Mouse (Mus musculus): ENCODE data around the gene Cer1.

Cer1 gene

GRCm38 (mm10) chr4:82874791-82875190, 10.2 kb downstream of the Cer1 start:
- no peak for DNase-seq (ENCODE audit: low spot score)

DNA sequence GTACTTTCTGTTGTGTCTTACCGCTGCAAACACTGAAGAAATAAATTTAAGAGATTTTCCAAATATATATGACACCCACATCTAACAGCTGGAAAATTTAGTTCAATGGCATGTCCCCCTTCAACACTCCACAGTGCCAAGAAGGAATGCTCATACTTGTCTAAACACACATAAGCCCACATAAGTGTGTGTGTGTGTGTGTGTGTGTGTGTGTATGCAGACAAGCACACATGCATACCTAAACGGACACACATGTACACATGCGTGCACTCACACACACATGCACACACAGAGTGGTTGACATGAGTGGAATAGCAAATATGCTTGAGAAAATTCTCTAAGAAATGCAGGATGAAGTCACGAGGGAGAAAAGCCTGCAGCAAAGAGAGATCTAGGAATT, 12.4 kb downstream of the Cer1 start:
- DNase-seq (ENCODE audit: low spot score) = no peak

DNA sequence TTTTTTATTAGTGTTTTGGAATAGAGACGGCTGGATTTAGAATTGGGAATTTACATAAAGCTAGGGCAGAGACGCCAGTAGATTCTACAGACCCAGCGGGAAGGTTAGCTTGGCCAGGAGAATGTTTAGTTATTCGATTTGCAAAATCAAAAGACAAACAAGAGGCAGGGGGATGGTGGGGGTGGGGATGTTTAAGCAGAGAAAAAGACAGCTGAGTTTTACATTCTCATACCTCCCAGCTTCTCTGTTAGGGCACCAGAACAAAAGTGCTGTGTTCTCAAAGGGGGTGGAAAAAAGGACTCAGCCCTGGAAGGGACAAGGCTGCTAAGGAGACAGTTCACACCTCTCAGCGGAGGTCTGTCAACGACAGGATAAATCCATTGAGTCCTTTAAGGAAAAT, 12.8 kb downstream of the Cer1 start:
- no peak for DNase-seq (ENCODE audit: low spot score)

DNA sequence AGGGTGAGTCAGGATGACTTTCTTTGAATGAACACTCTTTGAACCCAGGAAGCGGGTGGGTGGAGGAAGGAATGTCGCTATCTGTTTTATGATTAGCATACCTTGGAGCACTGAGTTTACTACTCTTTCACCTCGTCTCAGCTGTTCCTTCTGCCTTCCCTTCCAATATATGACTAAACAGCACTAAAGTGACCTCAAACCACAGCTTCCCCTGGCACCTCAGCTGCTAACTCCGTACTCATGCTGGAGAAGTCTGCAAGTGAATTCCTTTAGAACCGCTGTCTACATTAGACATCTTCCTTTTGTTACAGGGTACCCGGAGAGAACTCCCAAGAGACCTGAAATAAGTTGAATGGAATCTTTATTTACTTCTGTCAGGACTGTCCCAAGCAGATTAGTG, 14.0 kb downstream of the Cer1 start:
- DNase-seq (ENCODE audit: low spot score) = no peak

DNA sequence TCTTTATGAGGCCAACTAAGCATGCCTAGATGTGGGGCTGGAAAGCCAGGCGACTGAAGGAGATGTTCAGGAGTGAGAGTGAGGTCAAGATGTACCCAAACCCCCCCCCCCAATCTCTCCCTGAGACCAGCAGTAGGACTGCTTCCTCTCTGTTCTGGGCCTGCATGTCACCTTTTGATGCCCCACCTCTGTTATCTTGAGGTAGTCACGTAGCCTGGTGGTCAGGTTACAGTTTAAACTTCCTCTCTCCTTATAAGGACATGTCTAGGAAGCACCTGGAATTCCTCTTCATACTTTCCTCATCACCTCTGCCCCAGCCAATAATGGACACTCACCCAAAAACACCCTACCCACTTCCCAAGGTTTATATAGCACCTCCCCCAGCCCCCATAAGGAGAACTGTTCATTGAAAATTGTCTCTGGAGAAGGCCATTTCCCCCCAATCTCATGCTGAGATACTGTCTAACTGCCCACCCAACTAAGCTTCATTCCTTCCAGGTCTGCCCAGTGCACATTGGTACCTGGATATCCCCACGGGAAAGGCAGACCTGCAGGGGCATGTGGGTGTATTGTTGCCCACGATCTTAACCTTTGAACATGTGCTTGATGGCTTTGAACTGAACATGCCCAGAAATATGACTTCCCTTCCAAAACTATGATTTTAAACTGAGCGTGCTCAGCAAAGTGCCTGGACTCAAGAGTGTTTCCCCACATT, 17.1 kb downstream of the Cer1 start:
- no peak for DNase-seq (ENCODE audit: low spot score)

- DNase-seq (ENCODE audit: low spot score) = no peak
Observed at GRCm38 (mm10) chr4:82867111-82867510, 17.8 kb downstream of the Cer1 start.

GRCm38 (mm10) chr4:82864974-82865699, 19.8 kb downstream of the Cer1 start:
- DNase-seq (ENCODE audit: low spot score) = no peak

- DNase-seq (ENCODE audit: low spot score) = no peak
Observed at GRCm38 (mm10) chr4:82863316-82863715, 21.6 kb downstream of the Cer1 start.

- DNase-seq (ENCODE audit: low spot score) = no peak
Observed at GRCm38 (mm10) chr4:82861451-82861850, 23.5 kb downstream of the Cer1 start.

- no peak for DNase-seq (ENCODE audit: low spot score)
Observed at GRCm38 (mm10) chr4:82860566-82860965, 24.4 kb downstream of the Cer1 start.

DNA sequence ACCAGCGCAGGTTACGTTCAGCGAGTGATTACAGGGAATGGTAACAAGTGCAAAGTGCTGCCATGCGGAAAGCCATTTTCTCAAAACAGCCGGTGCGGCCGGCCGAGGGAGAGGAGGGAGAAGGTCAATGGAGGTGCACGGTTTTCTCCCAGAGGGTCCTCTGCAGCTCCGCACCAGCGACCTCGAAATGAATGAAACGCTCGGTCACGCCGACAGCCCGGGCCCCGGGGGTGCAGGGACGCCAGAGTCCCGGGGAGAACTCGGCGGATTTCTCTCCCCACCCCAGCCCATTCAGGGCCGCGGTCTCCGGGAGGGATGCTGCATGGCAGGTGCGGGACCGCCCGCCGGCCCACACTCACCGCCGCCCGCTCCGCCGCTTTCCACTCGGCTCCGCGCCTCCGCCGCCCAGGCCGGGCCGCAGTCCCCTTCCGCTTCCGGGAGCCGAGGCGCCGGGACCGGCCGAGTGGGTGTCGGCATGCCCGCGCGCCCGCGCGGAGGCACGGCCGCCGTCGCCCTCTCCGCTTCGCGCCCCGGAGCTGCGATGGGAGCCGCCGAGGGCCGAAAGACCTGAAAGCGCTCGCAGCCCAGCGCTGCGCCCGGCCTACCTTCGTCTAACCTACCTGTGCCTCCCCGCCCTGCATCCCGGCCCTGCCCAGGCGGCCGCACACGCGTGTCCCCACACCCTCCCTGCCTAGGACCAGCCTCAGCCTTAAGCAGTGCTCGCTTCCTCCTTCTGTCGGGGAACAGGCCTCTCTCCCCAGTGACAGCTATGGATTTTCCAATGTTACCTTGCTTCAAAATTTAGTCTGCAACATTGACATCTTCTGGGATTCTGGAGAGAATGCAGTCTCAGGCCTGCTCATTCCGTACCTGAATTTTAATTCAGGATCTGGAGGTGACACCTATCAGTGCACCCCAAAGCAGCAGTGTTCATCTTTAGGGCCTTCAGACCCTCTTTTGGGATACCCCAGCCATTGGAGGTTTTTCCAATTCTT, 25.5 kb downstream of the Cer1 start, which contains the start of gene Zdhhc21:
Zdhhc21 (minus strand) TSS at position 828 of the 995 bp plus-strand sequence.
- peak; percentile 77 for DNase-seq (ENCODE audit: low spot score)

DNA sequence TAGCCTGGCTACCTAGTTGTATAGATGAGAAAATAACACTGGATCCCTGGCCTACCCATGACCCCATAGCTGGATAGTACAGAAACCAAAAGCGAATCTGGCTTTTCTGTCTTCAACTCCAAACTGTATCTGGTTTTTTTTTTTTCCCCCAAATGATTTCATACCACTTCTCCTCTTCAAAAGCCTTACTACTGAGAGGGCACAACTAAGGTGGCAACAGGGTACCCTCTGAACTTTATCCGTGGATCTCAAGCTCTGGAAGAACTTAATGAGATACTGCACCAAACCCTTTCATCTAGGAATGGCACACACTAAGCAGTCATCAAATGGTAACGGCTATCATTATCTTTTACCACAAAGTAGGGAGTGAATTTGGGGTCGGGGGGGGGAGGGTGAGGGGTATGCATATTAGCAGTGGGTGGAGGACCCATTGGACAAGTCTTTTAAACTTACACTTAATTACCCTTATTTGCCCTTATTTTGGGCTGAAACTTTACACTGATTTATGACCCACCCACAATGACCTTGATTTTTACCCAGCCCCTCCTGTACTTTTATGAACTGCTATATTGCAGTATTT, 26.4 kb downstream of the Cer1 start:
- no peak for DNase-seq (ENCODE audit: low spot score)

GRCm38 (mm10) chr4:82856986-82857385, 28.0 kb downstream of the Cer1 start:
- DNase-seq (ENCODE audit: low spot score) = no peak

- DNase-seq (ENCODE audit: low spot score) = no peak
Observed at GRCm38 (mm10) chr4:82853809-82854208, 31.1 kb downstream of the Cer1 start.

DNA sequence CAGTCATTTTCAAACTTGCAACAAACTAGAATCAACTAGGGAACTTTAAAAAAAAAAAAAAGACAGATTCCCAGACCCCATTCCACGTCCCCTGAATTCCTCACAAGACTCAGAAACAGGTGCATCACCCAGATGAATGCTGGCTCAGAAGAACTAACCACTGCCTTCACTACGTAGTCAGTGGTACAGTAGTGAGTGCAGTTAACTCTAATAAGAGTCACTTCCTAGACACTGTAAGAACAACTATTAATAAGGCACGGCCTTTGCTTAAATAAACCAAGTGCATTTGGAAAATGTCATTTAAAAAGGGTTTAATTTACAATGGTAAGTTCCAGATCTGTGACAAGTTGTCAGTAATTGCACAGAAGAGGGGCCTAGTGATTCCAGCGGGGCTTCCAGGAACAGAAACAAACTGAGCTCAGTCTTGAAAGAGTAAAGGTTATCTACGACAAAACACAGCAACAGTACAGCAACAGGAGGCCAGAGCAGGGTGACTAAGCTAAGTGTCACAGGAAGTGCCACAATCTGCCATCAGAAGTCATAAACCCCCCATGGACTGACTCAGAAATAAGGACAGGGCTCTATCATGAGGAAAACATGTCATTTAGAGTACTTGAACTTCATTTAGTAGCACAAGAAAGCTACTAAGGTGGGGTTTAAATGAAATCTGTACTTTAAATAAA, 36.3 kb downstream of the Cer1 start:
- no peak for DNase-seq (ENCODE audit: low spot score)

DNA sequence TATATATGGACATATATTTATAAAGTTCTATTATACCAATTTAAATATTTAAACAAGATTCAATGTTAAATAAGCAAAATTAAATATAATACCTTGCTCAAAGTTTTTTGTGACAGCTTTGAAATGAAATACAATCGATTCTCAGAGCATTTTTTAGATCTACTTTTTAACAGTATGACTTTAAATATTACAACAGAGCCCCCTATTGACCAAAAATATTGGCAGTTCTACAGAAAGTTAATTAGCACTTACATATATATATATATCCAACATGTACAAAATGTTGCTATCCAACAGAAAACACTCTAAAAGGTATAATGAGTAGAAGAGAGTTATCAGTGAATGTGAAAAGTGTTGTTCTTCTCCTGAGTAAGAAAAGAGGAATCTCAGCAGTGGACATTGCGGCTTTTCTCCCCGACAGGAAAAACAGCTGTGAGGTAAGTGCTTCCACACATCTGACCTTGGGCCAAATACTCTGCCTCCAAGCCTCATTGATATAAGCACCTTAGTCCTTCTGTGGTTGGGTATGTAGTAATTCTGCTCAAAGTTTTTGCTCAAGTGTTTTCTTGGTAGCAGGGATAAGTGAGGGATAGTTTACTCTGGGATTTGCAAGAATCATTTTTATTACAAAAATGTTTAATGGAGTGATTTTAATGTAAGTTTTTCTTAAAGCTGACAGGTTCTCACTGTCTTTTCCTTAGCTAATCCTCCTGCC, 47.3 kb downstream of the Cer1 start:
- no peak for DNase-seq (ENCODE audit: low spot score)
